Mouse (Mus musculus): ENCODE measurements around the gene Clcn6. TPM values are rescaled to one million over a fixed set of nuclear protein-coding genes. Genes with fewer than 3 reads are reported as not detected.
A peak's percentile ranks its signal among the peaks of the same experiment; 100 is the strongest.

The Clcn6 gene
- polyA plus RNA-seq, 1 experiment: 2.7 TPM

DNA sequence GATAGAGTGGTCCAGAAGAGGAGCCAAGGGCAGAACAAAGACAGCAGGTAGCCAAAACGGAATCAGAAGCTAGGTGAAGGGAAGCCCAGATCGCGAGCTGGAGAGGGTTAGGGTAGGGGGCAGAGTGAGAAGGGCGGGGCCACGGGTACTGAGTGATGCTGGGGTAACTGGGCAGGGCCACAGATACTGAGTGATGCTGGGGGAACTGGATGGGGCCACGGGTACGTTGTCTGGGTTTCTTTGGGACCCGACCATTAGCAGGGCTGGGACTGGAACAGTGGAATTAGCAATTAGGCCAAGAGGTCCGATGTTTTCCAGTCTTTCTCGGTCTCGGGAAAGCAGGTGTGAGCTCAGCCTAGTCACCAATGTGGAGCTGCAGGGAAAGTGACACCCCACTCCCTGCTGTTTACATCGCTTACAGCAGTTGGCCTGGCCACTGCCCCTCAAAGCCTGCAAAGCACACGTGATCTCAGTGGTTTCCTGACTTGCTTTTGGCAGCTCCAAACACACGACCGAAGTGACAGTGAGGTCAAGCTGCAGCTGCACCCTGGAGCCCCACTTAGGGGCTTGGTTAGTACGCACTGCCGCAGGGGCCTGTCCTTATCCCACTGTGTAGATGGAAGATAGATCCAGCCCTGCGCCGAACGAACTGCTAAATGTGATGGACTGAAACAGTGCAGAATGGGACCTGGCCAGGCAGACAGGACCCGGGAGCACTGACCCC is 44.7 kb upstream of the Clcn6 start:
- peaks cover 14% of the 10 kb centered on the region for H3K4me1 ChIP-seq (ENCODE audit: control insufficient read depth, insufficient read depth, insufficient read length, low read length)
- TF ChIP-seq POLR2A (IDR thresholded peaks at IDR 0.05; ENCODE audit: low read depth, low read length): peak; percentile 20; the same call in 1 of the 2 replicates
- no peak for TF ChIP-seq CTCF (IDR thresholded peaks at IDR 0.05; ENCODE audit: extremely low read depth, insufficient read length, insufficient replicate concordance, low read depth, low read length)
- peak overlapping the region; percentile 24; the same call in 1 of the 2 replicates for H3K27ac ChIP-seq (ENCODE audit: insufficient read depth, low read depth, low read length)
- WGBS: 71% methylated on average over 21 of the region's 21 CpGs
- no peaks in the 10 kb centered on the region for H3K27me3 ChIP-seq (ENCODE audit: control insufficient read depth, insufficient read depth, low read length)
- no peak overlapping the region for H3K4me3 ChIP-seq (ENCODE audit: low read depth, low read length)
- peaks cover 13% of the 10 kb centered on the region for H3K36me3 ChIP-seq (ENCODE audit: control insufficient read depth, insufficient read depth, low read length)

DNA sequence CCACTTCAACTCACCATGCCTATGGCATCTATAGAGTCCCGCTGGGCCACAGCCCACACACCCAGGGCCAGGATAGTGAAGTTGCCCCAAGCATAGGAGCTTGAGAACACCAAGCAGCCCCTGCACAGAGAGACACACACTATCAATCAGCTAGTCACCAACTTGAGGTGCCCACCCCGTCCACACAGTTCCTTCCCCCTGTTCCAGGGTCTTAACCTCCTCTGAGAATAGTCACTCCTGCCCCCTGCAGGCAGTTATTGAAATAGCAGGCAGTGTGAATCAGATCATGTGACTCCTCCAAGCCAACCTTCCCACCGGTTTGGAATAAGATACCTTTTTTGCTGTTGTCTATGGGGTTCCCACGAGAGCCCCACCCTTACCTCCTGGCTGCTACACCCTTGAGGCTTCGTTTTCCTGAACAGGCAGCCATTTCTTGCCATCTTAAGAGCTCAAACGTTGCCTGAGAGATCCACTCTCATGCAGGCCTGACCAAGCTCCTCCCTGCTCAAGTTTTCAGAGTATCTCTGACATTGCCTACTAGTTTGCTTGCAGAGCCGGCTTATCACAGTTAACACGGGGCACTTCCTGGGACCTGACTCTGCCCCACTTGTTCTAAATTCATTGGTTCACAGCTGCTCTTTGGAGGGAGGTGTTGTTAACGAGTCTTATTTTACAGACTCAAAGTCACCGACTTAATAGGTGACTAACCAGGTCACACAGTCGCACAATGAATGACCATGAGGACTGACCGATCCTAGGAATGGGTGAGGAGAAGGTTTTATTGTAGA is 43.8 kb upstream of the Clcn6 start:
- 57% methylated on average over 12 of the region's 12 CpGs for WGBS
- Histone ChIP-seq H3K27me3 (ENCODE audit: control insufficient read depth, insufficient read depth, low read length) (no peaks in the 10 kb centered on the region), H3K36me3 (ENCODE audit: control insufficient read depth, insufficient read depth, low read length) (peaks cover 13% of the 10 kb centered on the region), H3K4me1 (ENCODE audit: control insufficient read depth, insufficient read depth, insufficient read length, low read length) (peaks cover 12% of the 10 kb centered on the region; the same call in 1 of the 2 replicates), H3K27ac (ENCODE audit: insufficient read depth, low read depth, low read length) (no peak overlapping the region), H3K4me3 (ENCODE audit: low read depth, low read length) (no peak overlapping the region)
- TF ChIP-seq CTCF (IDR thresholded peaks at IDR 0.05; ENCODE audit: extremely low read depth, insufficient read length, insufficient replicate concordance, low read depth, low read length) (peak; percentile 51; the same call in 1 of the 2 replicates), POLR2A (IDR thresholded peaks at IDR 0.05; ENCODE audit: low read depth, low read length) (no peak)

DNA sequence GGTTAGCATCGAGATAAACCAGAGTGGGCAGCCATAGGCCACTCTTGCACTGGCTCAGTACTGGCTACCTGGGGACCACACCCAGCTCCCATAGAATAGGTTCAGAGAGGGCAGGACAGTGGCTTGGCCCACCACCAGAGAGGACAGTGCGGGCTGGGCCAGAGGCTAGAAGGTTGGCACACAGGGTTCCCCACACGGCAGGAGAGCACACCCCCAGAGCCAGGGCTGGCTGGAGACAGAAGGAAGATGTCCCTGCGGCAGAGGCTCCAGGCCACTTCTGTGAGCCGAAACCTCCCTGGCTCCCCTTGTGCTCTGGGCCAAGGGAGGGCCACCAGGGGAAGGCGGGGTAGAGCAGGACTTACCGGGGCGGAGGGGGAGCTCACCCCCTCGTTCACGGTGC is 42.6 kb upstream of the Clcn6 start:
- Histone ChIP-seq H3K36me3 (ENCODE audit: control insufficient read depth, insufficient read depth, low read length) (peaks cover 13% of the 10 kb centered on the region), H3K4me3 (ENCODE audit: low read depth, low read length) (no peak overlapping the region), H3K27ac (ENCODE audit: insufficient read depth, low read depth, low read length) (no peak overlapping the region), H3K4me1 (ENCODE audit: control insufficient read depth, insufficient read depth, insufficient read length, low read length) (peaks cover 12% of the 10 kb centered on the region; the same call in 1 of the 2 replicates), H3K27me3 (ENCODE audit: control insufficient read depth, insufficient read depth, low read length) (no peaks in the 10 kb centered on the region)
- TF ChIP-seq CTCF (IDR thresholded peaks at IDR 0.05; ENCODE audit: extremely low read depth, insufficient read length, insufficient replicate concordance, low read depth, low read length) (no peak), POLR2A (IDR thresholded peaks at IDR 0.05; ENCODE audit: low read depth, low read length) (no peak)
- WGBS: 92% methylated on average over 9 of the region's 10 CpGs

DNA sequence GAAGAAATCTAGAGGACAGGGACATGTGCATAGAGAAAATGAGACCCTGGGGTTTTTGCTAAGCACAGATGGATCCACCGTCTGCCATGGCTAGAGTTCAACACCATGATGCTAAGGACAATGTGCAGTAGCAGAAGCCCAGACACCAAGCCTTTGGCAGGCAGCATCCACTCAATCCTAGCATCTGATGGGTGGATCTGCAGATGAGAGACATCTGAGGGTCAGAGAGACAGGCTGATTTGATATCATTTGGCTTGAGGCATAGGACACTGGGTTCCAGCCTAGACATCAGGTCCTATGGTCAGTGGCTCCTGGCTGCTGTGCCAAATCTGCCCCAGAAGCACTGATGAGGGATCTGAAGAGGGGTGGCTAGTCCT is 42.0 kb upstream of the Clcn6 start:
- TF ChIP-seq CTCF (IDR thresholded peaks at IDR 0.05; ENCODE audit: extremely low read depth, insufficient read length, insufficient replicate concordance, low read depth, low read length) (no peak), POLR2A (IDR thresholded peaks at IDR 0.05; ENCODE audit: low read depth, low read length) (no peak)
- H3K27me3 ChIP-seq (ENCODE audit: control insufficient read depth, insufficient read depth, low read length): no peaks in the 10 kb centered on the region
- H3K36me3 ChIP-seq (ENCODE audit: control insufficient read depth, insufficient read depth, low read length): peaks cover 13% of the 10 kb centered on the region
- peaks cover 12% of the 10 kb centered on the region; the same call in 1 of the 2 replicates for H3K4me1 ChIP-seq (ENCODE audit: control insufficient read depth, insufficient read depth, insufficient read length, low read length)
- WGBS: 87% methylated on average over 1 of the region's 1 CpGs
- no peak overlapping the region for H3K27ac ChIP-seq (ENCODE audit: insufficient read depth, low read depth, low read length)
- H3K4me3 ChIP-seq (ENCODE audit: low read depth, low read length): no peak overlapping the region

DNA sequence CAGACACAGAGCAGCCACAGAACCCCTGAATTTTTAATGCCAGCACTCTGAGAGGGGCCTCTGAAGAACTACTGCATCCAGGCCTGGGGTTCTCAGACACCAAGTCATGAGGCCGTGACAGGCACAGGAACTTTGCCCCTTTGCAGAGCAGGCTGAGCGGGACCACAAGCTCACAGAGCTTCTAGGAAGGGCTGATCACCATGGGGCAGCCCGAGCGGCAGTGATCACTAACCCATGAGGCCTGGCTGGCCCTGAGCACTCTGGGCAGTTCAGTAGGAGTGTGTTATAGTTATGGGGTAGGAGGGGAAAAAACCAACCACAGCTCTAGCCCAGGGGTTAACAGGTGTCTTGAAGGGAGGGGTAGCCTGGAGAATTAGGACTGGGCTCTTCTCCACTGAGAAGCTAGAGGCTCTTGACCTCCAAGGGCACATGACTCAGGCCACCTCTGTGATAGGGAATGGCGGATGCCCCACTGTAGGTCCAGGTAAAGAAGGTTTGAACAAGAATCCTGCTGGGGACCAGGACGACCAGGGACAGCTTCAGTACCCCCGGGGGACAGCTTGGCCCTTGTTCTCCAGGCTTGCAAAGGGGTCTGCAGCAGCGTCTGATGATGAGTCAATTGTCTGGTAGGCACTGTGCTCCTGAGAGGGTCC is 41.4 kb upstream of the Clcn6 start:
- no peak overlapping the region for H3K4me3 ChIP-seq (ENCODE audit: low read depth, low read length)
- peaks cover 13% of the 10 kb centered on the region for H3K36me3 ChIP-seq (ENCODE audit: control insufficient read depth, insufficient read depth, low read length)
- H3K4me1 ChIP-seq (ENCODE audit: control insufficient read depth, insufficient read depth, insufficient read length, low read length): peaks cover 7% of the 10 kb centered on the region; the same call in 1 of the 2 replicates
- 89% methylated on average over 8 of the region's 8 CpGs for WGBS
- no peak overlapping the region for H3K27ac ChIP-seq (ENCODE audit: insufficient read depth, low read depth, low read length)
- TF ChIP-seq CTCF (IDR thresholded peaks at IDR 0.05; ENCODE audit: extremely low read depth, insufficient read length, insufficient replicate concordance, low read depth, low read length): no peak
- no peaks in the 10 kb centered on the region for H3K27me3 ChIP-seq (ENCODE audit: control insufficient read depth, insufficient read depth, low read length)

DNA sequence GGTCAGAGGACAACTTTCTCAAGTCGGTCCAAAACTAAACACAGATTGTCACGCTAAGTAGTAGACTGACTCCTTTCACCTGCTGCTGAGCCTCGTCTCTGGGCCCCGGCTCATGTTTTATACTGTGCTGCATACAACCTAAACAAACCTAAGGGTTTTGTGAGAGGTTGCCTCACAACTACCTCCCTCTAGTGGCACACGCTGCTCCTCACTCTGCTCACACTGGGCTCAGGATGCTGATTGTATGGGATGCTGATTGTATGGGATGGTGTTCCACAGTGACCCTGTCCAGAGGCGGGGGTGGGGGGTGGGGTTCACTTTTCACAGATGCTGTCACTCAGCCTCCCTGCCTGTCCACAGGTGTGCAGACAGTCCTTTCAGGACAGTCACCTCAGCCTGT is 40.6 kb upstream of the Clcn6 start:
- Histone ChIP-seq H3K27me3 (ENCODE audit: control insufficient read depth, insufficient read depth, low read length) (no peaks in the 10 kb centered on the region), H3K4me1 (ENCODE audit: control insufficient read depth, insufficient read depth, insufficient read length, low read length) (0 out of 2 replicates have a peak, but pooled peaks cover 5% of the 10 kb centered on the region), H3K4me3 (ENCODE audit: low read depth, low read length) (no peak overlapping the region), H3K36me3 (ENCODE audit: control insufficient read depth, insufficient read depth, low read length) (peaks cover 13% of the 10 kb centered on the region), H3K27ac (ENCODE audit: insufficient read depth, low read depth, low read length) (no peak overlapping the region)
- 72% methylated on average over 6 of the region's 6 CpGs for WGBS
- no peak for TF ChIP-seq CTCF (IDR thresholded peaks at IDR 0.05; ENCODE audit: extremely low read depth, insufficient read length, insufficient replicate concordance, low read depth, low read length)
- TF ChIP-seq POLR2A (IDR thresholded peaks at IDR 0.05; ENCODE audit: low read depth, low read length): no peak

All from small intestine, adult 2 months (tissue).